Mouse (Mus musculus) Patski (cell line): ENCODE measurements around the gene Vmn2r13. TPM values are rescaled to one million over a fixed set of nuclear protein-coding genes. Genes with fewer than 3 reads are reported as not detected.
A peak's percentile ranks its signal among the peaks of the same experiment; 100 is the strongest.
"Not testable (repeated sequence)": the region's sequence is repeated elsewhere in the genome, so short reads cannot be mapped to it uniquely, and the experiment has no call there.

Experiments used
- ATAC-seq: fragments of 100-300 bp; one replicate; pipeline ENCODE4 v1.8.0; 2021
- CTCF ChIA-PET: fragments of 350-600 bp; sonication (Branson Sonifier 250); formaldehyde crosslinking; loops from one replicate; lab custom pipeline; 2022; ENCODE audit warnings: inconsistent platforms; lab: Charles Lee
- POLR2A ChIA-PET: fragments of 350-600 bp; sonication (Branson Sonifier 250); formaldehyde crosslinking; loops from one replicate; lab custom pipeline; 2022; ENCODE audit warnings: antibody characterized with exemption, inconsistent platforms; lab: Charles Lee
- DNase-seq: peaks from one replicate; pipeline ENCODE4 v3.0.0-alpha.2; 2011; ENCODE audit warnings: low read depth, low spot score
- H3K27me3 ChIP-seq: fragments of 371-371 bp; one replicate; pipeline ENCODE4 v1.5.1; 2021
- CTCF ChIP-seq: fragments of 100-300 bp; IDR thresholded peaks from one replicate; pipeline ENCODE4 v1.5.1; 2021
- in situ Hi-C: fragments of 300-500 bp; cut with MboI; formaldehyde crosslinking; loops from 3 replicates; pipeline ENCODE4 v1.11.1; 2018; ENCODE audit warnings: low pct_unique_long_range_greater_than_20kb, mixed read lengths
- polyA plus RNA-seq: library from polyadenylated mRNA; unstranded; gene quantifications from one replicate; pipeline ENCODE4 v1.2.3, GENCODE M21; 2021

The Vmn2r13 gene
- polyA plus RNA-seq, result 0.01 TPM

- POLR2A ChIA-PET, CTCF ChIA-PET, in situ Hi-C loops, ATAC-seq, H3K27me3 ChIP-seq, DNase-seq: not testable (repeated sequence)
Observed at GRCm38 (mm10) chr5:109192099-109192498, at the start of gene Vmn2r13. Gene Vmn2r13 (minus strand): TSS chr5:109192199.

- no peak for TF ChIP-seq CTCF
- CTCF ChIA-PET, result no interaction called here
- no peaks in the 10 kb centered on the region for H3K27me3 ChIP-seq
- ATAC-seq, result no peak
- no peak for DNase-seq
- POLR2A ChIA-PET, result no interaction called here
- in situ Hi-C loops, result no loop called here
Observed at GRCm38 (mm10) chr5:109224608-109225007, 32.6 kb upstream of the Vmn2r13 start, which contains the start of gene Vmn2r14. Gene Vmn2r14 (minus strand): TSS chr5:109224708.

GRCm38 (mm10) chr5:109166851-109167250 lies 25.1 kb downstream of the Vmn2r13 start:
- DNase-seq, CTCF ChIA-PET, H3K27me3 ChIP-seq, POLR2A ChIA-PET, ATAC-seq: not testable (repeated sequence)
- TF ChIP-seq CTCF, result peak; percentile 7
- in situ Hi-C loops, result loop anchor here (25.0 kb wide), 1 partner anchor 420 kb away; no protein-coding TSS in a partner anchor

- POLR2A ChIA-PET, result no interaction called here
- CTCF ChIA-PET, result no interaction called here
- in situ Hi-C loops, result loop anchor here (25.0 kb wide), 1 partner anchor 427 kb away; no protein-coding TSS in a partner anchor
- no peaks in the 10 kb centered on the region for H3K27me3 ChIP-seq
- no peak for TF ChIP-seq CTCF
- no peak for DNase-seq
- ATAC-seq, result no peak
Observed at GRCm38 (mm10) chr5:109160121-109160520, 31.9 kb downstream of the Vmn2r13 start.

GRCm38 (mm10) chr5:109159576-109159975 lies 32.4 kb downstream of the Vmn2r13 start:
- H3K27me3 ChIP-seq, POLR2A ChIA-PET, DNase-seq, CTCF ChIA-PET, ATAC-seq: not testable (repeated sequence)
- in situ Hi-C loops, result loop anchor here (25.0 kb wide), 1 partner anchor 428 kb away; no protein-coding TSS in a partner anchor

GRCm38 (mm10) chr5:109158488-109159485 lies 33.2 kb downstream of the Vmn2r13 start:
- in situ Hi-C loops, result loop anchor here (25.0 kb wide), 1 partner anchor 429 kb away; no protein-coding TSS in a partner anchor
- CTCF ChIA-PET, POLR2A ChIA-PET: not testable (repeated sequence)

GRCm38 (mm10) chr5:109139546-109139945 lies 52.5 kb downstream of the Vmn2r13 start:
- in situ Hi-C loops, result no loop called here
- ChIA-PET CTCF (no interaction called here), POLR2A (no interaction called here)
- H3K27me3 ChIP-seq, result no peaks in the 10 kb centered on the region
- no peak for ATAC-seq
- peak; percentile 34 for TF ChIP-seq CTCF
- no peak for DNase-seq

More at GRCm38 (mm10) chr5:109158488-109159485, 33.2 kb downstream of the Vmn2r13 start:
- not testable (repeated sequence) for H3K27me3 ChIP-seq, ATAC-seq, DNase-seq

GRCm38 (mm10) chr5:109136731-109137130 lies 55.3 kb downstream of the Vmn2r13 start:
- no peak for ATAC-seq
- CTCF ChIA-PET, result no interaction called here
- no peak for DNase-seq
- in situ Hi-C loops, result no loop called here
- POLR2A ChIA-PET, result no interaction called here
- TF ChIP-seq CTCF, result no peak
- no peaks in the 10 kb centered on the region for H3K27me3 ChIP-seq

Other genes with a start within 250 kb of the Vmn2r13 start
- not detected for gene Vmn2r10, start 185.7 kb downstream of the Vmn2r13 start, polyA plus RNA-seq
- gene Vmn2r11, start 132.6 kb downstream of the Vmn2r13 start, polyA plus RNA-seq, result 0.01 TPM
- not detected for gene Vmn2r12, start 94.2 kb downstream of the Vmn2r13 start, polyA plus RNA-seq
- gene Vmn2r14, start 32.5 kb upstream of the Vmn2r13 start, polyA plus RNA-seq, result not detected
- not detected for gene Vmn2r15, start 105.4 kb upstream of the Vmn2r13 start, polyA plus RNA-seq
- gene Vmn2r16, start 138.0 kb upstream of the Vmn2r13 start, polyA plus RNA-seq, result not detected
- not detected for gene Vmn2r17, start 227.5 kb upstream of the Vmn2r13 start, polyA plus RNA-seq